Mouse (Mus musculus) midbrain, postnatal 0 days (tissue): ENCODE measurements around the gene Clic1. TPM values are rescaled to one million over a fixed set of nuclear protein-coding genes. Genes with fewer than 3 reads are reported as not detected.
A peak's percentile ranks its signal among the peaks of the same experiment; 100 is the strongest.

Experiments used
- ATAC-seq: fragments of 200-750 bp; cut with Nextera tagmentation; 2 replicates; pipeline ENCODE4 v1.8.0; 2017; ENCODE audit warnings: moderate number of reproducible peaks, mild to moderate bottlenecking, moderate TSS enrichment, moderate library complexity; ENCODE audit not compliant: low FRiP score
- DNase-seq: peaks from one replicate; pipeline ENCODE4 v3.0.0-alpha.2; 2015; ENCODE audit warnings: low spot score
- H3K27ac ChIP-seq: fragments of 300-500 bp; sonication (generic); 2 replicates; pipeline ENCODE4 v1.5.1; 2014; ENCODE audit warnings: low read depth, mild to moderate bottlenecking, low read length, mixed read lengths
- H3K27me3 ChIP-seq: fragments of 300-500 bp; sonication (generic); 2 replicates; pipeline ENCODE4 v1.6.1; 2014; ENCODE audit warnings: low read length, control low read depth, mixed read lengths; ENCODE audit not compliant: insufficient read depth
- H3K36me3 ChIP-seq: fragments of 300-500 bp; sonication (generic); 2 replicates; pipeline ENCODE4 v1.6.1; 2014; ENCODE audit warnings: low read length, control low read depth, mixed read lengths; ENCODE audit not compliant: insufficient read depth
- H3K4me1 ChIP-seq: fragments of 300-500 bp; sonication (generic); 2 replicates; pipeline ENCODE4 v1.6.1; 2014; ENCODE audit warnings: mild to moderate bottlenecking, control low read depth, antibody characterized with exemption, low read length, mixed read lengths; ENCODE audit not compliant: insufficient read depth
- H3K4me2 ChIP-seq: fragments of 300-500 bp; sonication (generic); 2 replicates; pipeline ENCODE4 v1.6.1; 2014; ENCODE audit warnings: low read depth, mild to moderate bottlenecking, low read length, mixed read lengths; ENCODE audit not compliant: poor library complexity, severe bottlenecking
- H3K4me3 ChIP-seq: fragments of 300-500 bp; sonication (generic); 2 replicates; pipeline ENCODE4 v1.5.1; 2014; ENCODE audit warnings: low read depth, mild to moderate bottlenecking, low read length, moderate library complexity
- H3K9ac ChIP-seq: fragments of 300-500 bp; sonication (generic); replicated peaks from 2 replicates; pipeline ENCODE4 v1.6.1; 2014; ENCODE audit warnings: mild to moderate bottlenecking, low read length, moderate library complexity, mixed read lengths; ENCODE audit not compliant: poor library complexity, severe bottlenecking
- H3K9me3 ChIP-seq: fragments of 300-500 bp; sonication (generic); 2 replicates; pipeline ENCODE4 v1.6.1; 2016; ENCODE audit warnings: low read length, control low read depth
- CTCF ChIP-seq: IDR thresholded peaks from 2 replicates; pipeline ENCODE4 v1.5.1; 2016; ENCODE audit warnings: antibody characterized with exemption, mild to moderate bottlenecking
- WGBS: fragments of 180-500 bp; shearing (Covaris S2); extraction: QIAGEN DNeasy Blood & Tissue Kit; methylation state at CpG from one replicate; pipeline ENCODE4 v1.1.7; 2014; 5-methylcytosine and 5-hydroxymethylcytosine counted together
- polyA plus RNA-seq: library from polyadenylated mRNA; unstranded; fragments of >200 nt; fragmentation: Nextera tagmentation; extraction: Ambion mirVana; gene quantifications from 2 replicates; pipeline ENCODE4 v1.2.1, GENCODE M21; 2015
- total RNA-seq: library from RNA; depleted of rRNA; stranded (reverse); fragments of >200 nt; gene quantifications from 2 replicates; pipeline ENCODE4 v1.2.3, GENCODE M21; 2014

The Clic1 gene
- total and polyA plus RNA-seq, 2 experiments from 2014 or later, result 33.4 to 41.9 TPM

GRCm38 (mm10) chr17:35080248-35080647 lies 30.5 kb downstream of the Clic1 start:
- no peak overlapping the region for H3K4me3 ChIP-seq
- H3K9ac ChIP-seq, result no peak overlapping the region
- no peaks in the 10 kb centered on the region for H3K4me1 ChIP-seq
- ATAC-seq, result no peak
- no peaks in the 10 kb centered on the region for H3K36me3 ChIP-seq
- no peaks in the 10 kb centered on the region for H3K27me3 ChIP-seq
- DNase-seq, result no peak
- no peaks in the 10 kb centered on the region for H3K9me3 ChIP-seq
- H3K27ac ChIP-seq, result no peak overlapping the region
- 70% methylated on average over 6 of the region's 6 CpGs for WGBS
- no peak for TF ChIP-seq CTCF
- no peak overlapping the region for H3K4me2 ChIP-seq

- Histone ChIP-seq H3K9ac (no peak overlapping the region), H3K27me3 (no peaks in the 10 kb centered on the region)
- WGBS, result 81% methylated on average over 4 of the region's 4 CpGs
Measured at GRCm38 (mm10) chr17:35080710-35081109, 30.9 kb downstream of the Clic1 start.

DNA sequence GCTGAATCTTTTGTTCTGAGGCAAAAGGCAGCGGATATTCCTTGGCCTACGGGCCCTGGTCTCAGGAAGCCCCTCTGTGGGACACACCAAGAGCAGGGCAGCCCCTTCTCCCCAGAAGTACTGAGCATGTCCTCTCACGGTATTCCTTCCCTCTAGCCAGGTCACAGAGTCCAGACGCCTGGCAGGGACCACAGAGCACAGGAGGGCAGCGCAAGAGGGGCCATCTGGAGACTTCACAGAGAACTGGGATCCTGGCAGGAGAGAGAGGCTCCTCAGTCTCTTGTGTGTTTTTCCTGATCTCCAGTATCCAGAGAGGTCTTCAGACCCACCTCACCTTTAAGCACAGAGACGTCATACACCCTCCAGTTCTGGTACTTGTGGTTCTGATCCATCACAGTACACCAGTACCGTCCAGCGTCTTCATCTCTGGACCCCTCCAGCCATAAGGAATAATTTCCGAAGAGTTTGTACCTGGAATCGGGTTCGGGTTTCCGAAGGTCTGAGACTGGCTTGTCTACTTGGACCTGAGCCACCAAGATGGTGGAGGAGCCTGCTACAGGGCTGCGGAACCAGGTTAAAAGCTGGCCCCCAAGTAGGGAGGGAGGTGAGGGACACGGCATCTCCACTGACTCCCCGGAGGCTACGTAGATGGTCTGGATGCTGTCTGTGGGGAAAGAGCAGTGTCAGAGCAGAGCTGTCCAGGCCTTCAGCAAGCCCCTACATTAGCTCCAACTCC lies 33.2 kb downstream of the Clic1 start:
- DNase-seq, result no peak
- H3K4me2 ChIP-seq, result no peak overlapping the region
- H3K27me3 ChIP-seq, result no peaks in the 10 kb centered on the region
- no peak overlapping the region for H3K4me3 ChIP-seq
- H3K9ac ChIP-seq, result no peak overlapping the region
- no peak for ATAC-seq
- no peak overlapping the region for H3K27ac ChIP-seq
- no peaks in the 10 kb centered on the region for H3K4me1 ChIP-seq
- TF ChIP-seq CTCF, result no peak
- no peaks in the 10 kb centered on the region for H3K9me3 ChIP-seq
- 87% methylated on average over 16 of the region's 16 CpGs for WGBS
- no peaks in the 10 kb centered on the region for H3K36me3 ChIP-seq

More at GRCm38 (mm10) chr17:35080710-35081109, 30.9 kb downstream of the Clic1 start:
- H3K9me3 ChIP-seq, result no peaks in the 10 kb centered on the region
- H3K4me1 ChIP-seq, result no peaks in the 10 kb centered on the region
- ATAC-seq (no peak), DNase-seq (no peak)
- H3K4me3 ChIP-seq, result no peak overlapping the region
- no peak for TF ChIP-seq CTCF
- H3K36me3 ChIP-seq, result no peaks in the 10 kb centered on the region
- no peak overlapping the region for H3K4me2 ChIP-seq
- H3K27ac ChIP-seq, result no peak overlapping the region

GRCm38 (mm10) chr17:35083929-35084497 lies 34.2 kb downstream of the Clic1 start:
- H3K4me1 ChIP-seq, result no peaks in the 10 kb centered on the region
- H3K4me2 ChIP-seq, result no peak overlapping the region
- no peak for DNase-seq
- H3K27me3 ChIP-seq, result no peaks in the 10 kb centered on the region
- WGBS, result 72% methylated on average over 3 of the region's 3 CpGs
- no peak for ATAC-seq
- TF ChIP-seq CTCF, result no peak
- no peak overlapping the region for H3K9ac ChIP-seq
- H3K36me3 ChIP-seq, result no peaks in the 10 kb centered on the region
- no peak overlapping the region for H3K27ac ChIP-seq
- H3K9me3 ChIP-seq, result no peaks in the 10 kb centered on the region
- H3K4me3 ChIP-seq, result no peak overlapping the region

GRCm38 (mm10) chr17:35085208-35085865 lies 35.6 kb downstream of the Clic1 start, which contains the start of gene Ly6g6f:
Ly6g6f (minus strand) TSS chr17:35085610.
- no peaks in the 10 kb centered on the region for H3K36me3 ChIP-seq
- H3K27me3 ChIP-seq, result no peaks in the 10 kb centered on the region
- ATAC-seq, result no peak
- no peak for TF ChIP-seq CTCF
- H3K4me3 ChIP-seq, result no peak within 1 kb of the TSS
- no peak within 1 kb of the TSS for H3K27ac ChIP-seq
- 0 out of 2 replicates have a peak, but pooled peaks cover 4% of the 10 kb centered on the region for H3K4me1 ChIP-seq
- WGBS, result 84% methylated on average over 7 of the region's 7 CpGs
- DNase-seq, result no peak
- no peaks in the 10 kb centered on the region for H3K9me3 ChIP-seq
- no peak within 1 kb of the TSS for H3K9ac ChIP-seq
- no peak within 1 kb of the TSS for H3K4me2 ChIP-seq

GRCm38 (mm10) chr17:35088151-35088550 lies 38.4 kb downstream of the Clic1 start:
- Histone ChIP-seq H3K9me3 (no peaks in the 10 kb centered on the region), H3K4me2 (no peak overlapping the region), H3K27ac (no peak overlapping the region), H3K4me1 (0 out of 2 replicates have a peak, but pooled peaks cover 4% of the 10 kb centered on the region), H3K36me3 (peaks cover 15% of the 10 kb centered on the region), H3K27me3 (no peaks in the 10 kb centered on the region), H3K4me3 (no peak overlapping the region), H3K9ac (no peak overlapping the region)
- ATAC-seq (no peak), DNase-seq (no peak)
- peak; percentile 62 for TF ChIP-seq CTCF
- 35% methylated on average over 2 of the region's 2 CpGs for WGBS
